Mouse (Mus musculus) olfactory bulb, adult 2 months (tissue): ENCODE data around the gene Wipf3.

ENCODE experiments used
- CTCF ChIP-seq: fragments of 200-500 bp; IDR thresholded peaks from 2 replicates; pipeline ENCODE4 v1.5.1; 2012; ENCODE audit warnings: low read depth, mild to moderate bottlenecking, low read length, moderate library complexity; ENCODE audit not compliant: insufficient read depth
- POLR2A ChIP-seq: fragments of 200-500 bp; IDR thresholded peaks from 2 replicates; pipeline ENCODE4 v1.6.1; 2012; ENCODE audit warnings: mild to moderate bottlenecking, low read depth, low read length, moderate library complexity; ENCODE audit not compliant: insufficient read depth

DNA sequence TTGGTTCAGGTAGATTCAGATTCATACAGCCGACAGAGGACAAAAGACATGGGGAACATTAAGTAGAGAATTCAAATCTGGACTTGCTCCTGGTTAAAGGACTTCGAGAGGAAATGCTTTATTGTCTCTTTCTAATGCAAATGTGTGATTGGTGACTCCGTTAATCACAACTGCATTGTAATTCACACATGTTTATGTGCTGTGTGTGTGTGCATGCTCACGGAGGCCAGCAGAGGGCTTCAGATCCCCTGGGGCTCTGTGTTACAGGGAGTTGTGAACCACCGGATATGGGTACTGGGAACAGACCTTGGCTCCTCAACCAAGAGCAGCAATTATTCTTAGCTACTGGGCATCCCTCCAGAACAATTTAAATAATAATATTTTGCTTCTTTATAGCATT lies 23.3 kb upstream of the Wipf3 start:
- TF ChIP-seq POLR2A (no peak), CTCF (no peak)
